Mouse (Mus musculus) erythroblast, adult 5-6 weeks (primary cell): ENCODE measurements around the gene Noxa1. TPM values are rescaled to one million over a fixed set of nuclear protein-coding genes. Genes with fewer than 3 reads are reported as not detected.

ENCODE experiments used
- ATAC-seq: replicated peaks from 2 replicates; pipeline ENCODE4 v1.8.0; 2016; ENCODE audit warnings: moderate number of reproducible peaks, mild to moderate bottlenecking, moderate TSS enrichment, inconsistent platforms; ENCODE audit not compliant: poor library complexity, low FRiP score, severe bottlenecking
- total RNA-seq, 2 experiments: library from RNA; stranded (forward) in 1 of 2; stranded (reverse) in 1 of 2; fragments of 150-400 nt in 1 of 2; fragments of 200-764, 138-1000 nt in 1 of 2; gene quantifications; 2 replicates each; pipeline versions ENCODE4 v1.2.3 to v1.2.4; 2015 to 2017; ENCODE audit warnings: low replicate concordance in 2 of 2

Gene Noxa1
- total RNA-seq, 2 experiments from 2014 or later: not detected

GRCm38 (mm10) chr2:25053101-25053500 lies 41.8 kb downstream of the Noxa1 start:
- no peak for ATAC-seq

DNA sequence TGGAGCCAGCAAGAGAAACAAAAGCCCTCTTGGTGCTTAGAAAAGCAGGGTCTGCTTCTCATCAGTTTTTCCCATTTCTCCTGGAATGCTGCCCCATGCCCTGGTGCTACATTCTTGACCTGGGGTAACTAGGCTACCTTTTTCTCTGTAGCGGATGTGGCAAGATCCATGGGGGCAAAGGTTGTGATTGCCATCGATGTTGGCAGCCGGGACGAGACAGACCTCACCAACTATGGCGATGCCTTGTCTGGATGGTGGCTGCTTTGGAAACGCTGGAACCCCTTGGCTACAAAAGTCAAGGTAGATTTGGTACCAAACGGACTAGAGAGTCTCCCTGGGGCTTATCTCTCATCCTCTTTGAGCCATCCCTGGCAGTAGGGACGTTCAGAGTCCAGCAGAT lies 43.5 kb downstream of the Noxa1 start:
- ATAC-seq: no peak

DNA sequence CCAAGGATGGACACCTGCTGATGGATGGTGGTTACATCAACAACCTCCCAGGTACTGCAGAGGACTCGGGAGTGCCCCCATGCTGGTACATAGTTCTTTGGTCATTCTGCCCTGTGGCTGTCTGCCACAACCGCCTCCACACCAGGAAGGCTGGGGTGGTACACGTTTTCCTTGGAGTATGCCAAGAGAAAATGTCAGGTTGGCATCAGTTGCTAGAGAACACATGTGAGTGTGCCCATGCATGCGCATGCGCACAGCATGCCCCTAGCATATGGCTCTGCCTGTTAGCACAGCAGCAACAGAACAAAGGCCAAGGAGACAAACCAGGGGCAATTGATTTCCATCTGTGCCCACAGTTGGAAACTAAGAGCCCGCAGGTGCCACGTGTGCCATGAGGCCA lies 44.0 kb downstream of the Noxa1 start:
- ATAC-seq: no peak

DNA sequence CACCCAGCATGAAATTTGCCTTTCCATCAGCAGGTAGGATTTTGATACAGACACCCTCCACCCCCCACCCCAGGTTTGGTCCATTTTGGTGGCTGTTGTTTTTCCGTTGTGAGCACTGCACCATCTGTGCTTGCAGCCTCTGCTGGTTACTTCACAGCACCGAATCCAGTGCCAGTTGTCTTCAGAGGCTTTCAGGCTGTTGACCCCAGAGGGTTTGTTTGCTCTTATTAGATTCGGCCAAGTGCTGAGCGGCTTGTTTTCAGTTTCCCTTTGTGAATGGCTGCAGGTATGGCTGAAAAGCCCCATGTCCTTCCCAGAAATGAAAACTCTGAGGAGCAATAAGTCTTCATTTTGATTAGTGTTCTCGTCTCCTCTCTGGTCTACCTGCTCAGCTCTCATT lies 54.9 kb downstream of the Noxa1 start:
- no peak for ATAC-seq

Other genes with a start within 250 kb of the Noxa1 start
- 5.2 and 8.1 TPM in 2 replicates for gene Ehmt1, start 175.5 kb downstream of the Noxa1 start, total RNA-seq (2015; ENCODE audit: low replicate concordance)
- gene Ehmt1, start 175.5 kb downstream of the Noxa1 start, total RNA-seq (2017; ENCODE audit: low replicate concordance): 27.6 and 28.2 TPM in 2 replicates
- 16.1 and 19.6 TPM in 2 replicates for gene Arrdc1, start 159.9 kb downstream of the Noxa1 start, total RNA-seq (2015; ENCODE audit: low replicate concordance)
- 15.5 and 18.7 TPM in 2 replicates for gene Arrdc1, start 159.9 kb downstream of the Noxa1 start, total RNA-seq (2017; ENCODE audit: low replicate concordance)
- 1.3 and 2.9 TPM in 2 replicates for gene Zmynd19, start 145.4 kb downstream of the Noxa1 start, total RNA-seq (2015; ENCODE audit: low replicate concordance)
- gene Zmynd19, start 145.4 kb downstream of the Noxa1 start, total RNA-seq (2017; ENCODE audit: low replicate concordance): 9.6 and 15.9 TPM in 2 replicates
- 4.2 and 7.1 TPM in 2 replicates for gene Dph7, start 132.7 kb downstream of the Noxa1 start, total RNA-seq (2015; ENCODE audit: low replicate concordance)
- 1.5 and 5.0 TPM in 2 replicates for gene Dph7, start 132.7 kb downstream of the Noxa1 start, total RNA-seq (2017; ENCODE audit: low replicate concordance)
- 17.6 and 33.6 TPM in 2 replicates for gene Mrpl41, start 120.1 kb downstream of the Noxa1 start, total RNA-seq (2015; ENCODE audit: low replicate concordance)
- gene Mrpl41, start 120.1 kb downstream of the Noxa1 start, total RNA-seq (2017; ENCODE audit: low replicate concordance): 18.8 and 37.7 TPM in 2 replicates
- 24.8 and 46.6 TPM in 2 replicates for gene Pnpla7, start 119.1 kb downstream of the Noxa1 start, total RNA-seq (2015; ENCODE audit: low replicate concordance)
- gene Pnpla7, start 119.1 kb downstream of the Noxa1 start, total RNA-seq (2017; ENCODE audit: low replicate concordance): 29.9 and 37.2 TPM in 2 replicates
- 1.7 and 2.1 TPM in 2 replicates for gene Nsmf, start 40.8 kb downstream of the Noxa1 start, total RNA-seq (2015; ENCODE audit: low replicate concordance)
- 0.60 and 1.5 TPM in 2 replicates for gene Nsmf, start 40.8 kb downstream of the Noxa1 start, total RNA-seq (2017; ENCODE audit: low replicate concordance)
- not detected in 2 replicates for gene Entpd8, start 14.8 kb downstream of the Noxa1 start, total RNA-seq (2015; ENCODE audit: low replicate concordance)
- gene Entpd8, start 14.8 kb downstream of the Noxa1 start, total RNA-seq (2017; ENCODE audit: low replicate concordance): not detected in 2 replicates
- gene Nrarp, start 85.6 kb upstream of the Noxa1 start, total RNA-seq (2015; ENCODE audit: low replicate concordance): not detected in 2 replicates
- 0.51 TPM in 1 of 2 replicates, not detected in the other for gene Nrarp, start 85.6 kb upstream of the Noxa1 start, total RNA-seq (2017; ENCODE audit: low replicate concordance)
- 3.1 and 5.0 TPM in 2 replicates for gene Tor4a, start 101.7 kb upstream of the Noxa1 start, total RNA-seq (2015; ENCODE audit: low replicate concordance)
- gene Tor4a, start 101.7 kb upstream of the Noxa1 start, total RNA-seq (2017; ENCODE audit: low replicate concordance): 6.7 and 7.4 TPM in 2 replicates
- 0.77 and 6.1 TPM in 2 replicates for gene Nelfb, start 116.3 kb upstream of the Noxa1 start, total RNA-seq (2015; ENCODE audit: low replicate concordance)
- gene Nelfb, start 116.3 kb upstream of the Noxa1 start, total RNA-seq (2017; ENCODE audit: low replicate concordance): 19.5 and 25.7 TPM in 2 replicates
- gene Stpg3, start 119.5 kb upstream of the Noxa1 start, total RNA-seq (2015; ENCODE audit: low replicate concordance): not detected in 2 replicates
- gene Stpg3, start 119.5 kb upstream of the Noxa1 start, total RNA-seq (2017; ENCODE audit: low replicate concordance): 0.34 TPM in 1 of 2 replicates, not detected in the other
- gene Fam166a, start 123.6 kb upstream of the Noxa1 start, total RNA-seq (2015; ENCODE audit: low replicate concordance): not detected in 2 replicates
- not detected in 2 replicates for gene Fam166a, start 123.6 kb upstream of the Noxa1 start, total RNA-seq (2017; ENCODE audit: low replicate concordance)
- gene Tubb4b, start 129.6 kb upstream of the Noxa1 start, total RNA-seq (2015; ENCODE audit: low replicate concordance): 161 and 203 TPM in 2 replicates
- 205 and 234 TPM in 2 replicates for gene Tubb4b, start 129.6 kb upstream of the Noxa1 start, total RNA-seq (2017; ENCODE audit: low replicate concordance)
- not detected in 2 replicates for gene Slc34a3, start 139.2 kb upstream of the Noxa1 start, total RNA-seq (2015; ENCODE audit: low replicate concordance)
- gene Slc34a3, start 139.2 kb upstream of the Noxa1 start, total RNA-seq (2017; ENCODE audit: low replicate concordance): not detected in 2 replicates
- gene Rnf224, start 141.6 kb upstream of the Noxa1 start, total RNA-seq (2015; ENCODE audit: low replicate concordance): not detected in 2 replicates
- gene Rnf224, start 141.6 kb upstream of the Noxa1 start, total RNA-seq (2017; ENCODE audit: low replicate concordance): not detected in 2 replicates
- gene Rnf208, start 147.1 kb upstream of the Noxa1 start, total RNA-seq (2015; ENCODE audit: low replicate concordance): not detected in 2 replicates
- not detected in 2 replicates for gene Rnf208, start 147.1 kb upstream of the Noxa1 start, total RNA-seq (2017; ENCODE audit: low replicate concordance)
- gene Cysrt1, start 147.3 kb upstream of the Noxa1 start, total RNA-seq (2015; ENCODE audit: low replicate concordance): not detected in 2 replicates
- not detected in 2 replicates for gene Cysrt1, start 147.3 kb upstream of the Noxa1 start, total RNA-seq (2017; ENCODE audit: low replicate concordance)
- 2.1 and 3.3 TPM in 2 replicates for gene AL732309.1, start 151.7 kb upstream of the Noxa1 start, total RNA-seq (2015; ENCODE audit: low replicate concordance)
- gene AL732309.1, start 151.7 kb upstream of the Noxa1 start, total RNA-seq (2017; ENCODE audit: low replicate concordance): 1.6 TPM in 1 of 2 replicates, not detected in the other
- gene Tmem203, start 160.3 kb upstream of the Noxa1 start, total RNA-seq (2015; ENCODE audit: low replicate concordance): 2.5 and 8.8 TPM in 2 replicates
- 2.2 and 3.7 TPM in 2 replicates for gene Tmem203, start 160.3 kb upstream of the Noxa1 start, total RNA-seq (2017; ENCODE audit: low replicate concordance)
- gene Tprn, start 167.5 kb upstream of the Noxa1 start, total RNA-seq (2015; ENCODE audit: low replicate concordance): 1.5 and 4.0 TPM in 2 replicates
- 0.26 and 2.6 TPM in 2 replicates for gene Tprn, start 167.5 kb upstream of the Noxa1 start, total RNA-seq (2017; ENCODE audit: low replicate concordance)
- gene Ssna1, start 177.3 kb upstream of the Noxa1 start, total RNA-seq (2015; ENCODE audit: low replicate concordance): 36.5 and 67.5 TPM in 2 replicates
- gene Ssna1, start 177.3 kb upstream of the Noxa1 start, total RNA-seq (2017; ENCODE audit: low replicate concordance): 9.9 and 24.8 TPM in 2 replicates
- gene Anapc2, start 177.3 kb upstream of the Noxa1 start, total RNA-seq (2015; ENCODE audit: low replicate concordance): 8.4 and 12.9 TPM in 2 replicates
- 9.2 and 18.7 TPM in 2 replicates for gene Anapc2, start 177.3 kb upstream of the Noxa1 start, total RNA-seq (2017; ENCODE audit: low replicate concordance)
- not detected in 2 replicates for gene Tmem210, start 193.0 kb upstream of the Noxa1 start, total RNA-seq (2015; ENCODE audit: low replicate concordance)
- not detected in 2 replicates for gene Tmem210, start 193.0 kb upstream of the Noxa1 start, total RNA-seq (2017; ENCODE audit: low replicate concordance)
- not detected in 2 replicates for gene Lrrc26, start 194.8 kb upstream of the Noxa1 start, total RNA-seq (2015; ENCODE audit: low replicate concordance)
- not detected in 2 replicates for gene Lrrc26, start 194.8 kb upstream of the Noxa1 start, total RNA-seq (2017; ENCODE audit: low replicate concordance)
- gene Grin1, start 224.0 kb upstream of the Noxa1 start, total RNA-seq (2015; ENCODE audit: low replicate concordance): not detected in 2 replicates
- not detected in 2 replicates for gene Grin1, start 224.0 kb upstream of the Noxa1 start, total RNA-seq (2017; ENCODE audit: low replicate concordance)
- gene Man1b1, start 237.2 kb upstream of the Noxa1 start, total RNA-seq (2015; ENCODE audit: low replicate concordance): 4.6 and 11.1 TPM in 2 replicates
- 13.2 and 28.3 TPM in 2 replicates for gene Man1b1, start 237.2 kb upstream of the Noxa1 start, total RNA-seq (2017; ENCODE audit: low replicate concordance)